Mouse (Mus musculus): ENCODE data around the gene 1700066M21Rik.

The 1700066M21Rik gene

GRCm38 (mm10) chr1:57377376-57378341, at the start of gene 1700066M21Rik:
1700066M21Rik (plus strand) TSS chr1:57377620.
- DNase-seq, result peak; percentile 97

GRCm38 (mm10) chr1:57329285-57330093, 47.9 kb upstream of the 1700066M21Rik start:
- no peak for DNase-seq

- DNase-seq, result no peak
These were observed 47.2 kb upstream of the 1700066M21Rik start for GRCm38 (mm10) chr1:57330228-57330627.

- DNase-seq, result no peak
These were observed 45.4 kb upstream of the 1700066M21Rik start for GRCm38 (mm10) chr1:57332040-57332439.

GRCm38 (mm10) chr1:57333550-57334213, 43.7 kb upstream of the 1700066M21Rik start:
- DNase-seq, result no peak

- DNase-seq, result no peak
These were observed 42.2 kb upstream of the 1700066M21Rik start for GRCm38 (mm10) chr1:57335200-57335599.

GRCm38 (mm10) chr1:57339156-57339796, 38.1 kb upstream of the 1700066M21Rik start:
- peak; percentile 67 for DNase-seq

GRCm38 (mm10) chr1:57341197-57341596, 36.2 kb upstream of the 1700066M21Rik start:
- DNase-seq, result no peak

GRCm38 (mm10) chr1:57347487-57347886, 29.9 kb upstream of the 1700066M21Rik start:
- no peak for DNase-seq

- no peak for DNase-seq
These were observed 25.5 kb upstream of the 1700066M21Rik start for GRCm38 (mm10) chr1:57351941-57352340.

- DNase-seq, result no peak
These were observed 18.9 kb upstream of the 1700066M21Rik start for GRCm38 (mm10) chr1:57358546-57358945.

GRCm38 (mm10) chr1:57367446-57367845, 10.0 kb upstream of the 1700066M21Rik start:
- DNase-seq, result no peak

GRCm38 (mm10) chr1:57369111-57369510, 8.3 kb upstream of the 1700066M21Rik start:
- DNase-seq, result no peak

GRCm38 (mm10) chr1:57370451-57370850, 7.0 kb upstream of the 1700066M21Rik start:
- DNase-seq, result no peak

- DNase-seq, result no peak
These were observed 2.1 kb upstream of the 1700066M21Rik start for GRCm38 (mm10) chr1:57375276-57375675.

- no peak for DNase-seq
These were observed 614 bp upstream of the 1700066M21Rik start for GRCm38 (mm10) chr1:57376806-57377205.

GRCm38 (mm10) chr1:57386519-57386918, 9.1 kb downstream of the 1700066M21Rik start:
- no peak for DNase-seq

GRCm38 (mm10) chr1:57387876-57388275, 10.5 kb downstream of the 1700066M21Rik start:
- no peak for DNase-seq

- DNase-seq, result no peak
These were observed 11.2 kb downstream of the 1700066M21Rik start for GRCm38 (mm10) chr1:57388402-57389155.

GRCm38 (mm10) chr1:57390993-57391790, 13.8 kb downstream of the 1700066M21Rik start:
- no peak for DNase-seq

GRCm38 (mm10) chr1:57392417-57392816, 15.0 kb downstream of the 1700066M21Rik start:
- DNase-seq, result no peak

All from embryo, embryonic 11 days (tissue).